Mouse (Mus musculus) CH12.LX (cell line): Measurements from ENCODE around the gene Tob1. TPM values are rescaled to one million over a fixed set of nuclear protein-coding genes. Genes with fewer than 3 reads are reported as not detected.

Source experiments
- DNase-seq: peaks from one replicate; pipeline ENCODE4 v3.0.0-alpha.2; 2013; ENCODE audit errors: extremely low read depth
- H3K27ac ChIP-seq: 2 replicates; pipeline ENCODE4 v1.5.1; 2012; ENCODE audit warnings: low read depth, mild to moderate bottlenecking, control low read depth, moderate library complexity; ENCODE audit not compliant: insufficient read depth
- H3K27me3 ChIP-seq: replicated peaks from 2 replicates; pipeline ENCODE3; 2012; ENCODE audit warnings: inconsistent platforms
- H3K36me3 ChIP-seq, 2 experiments: replicated peaks in 1 of 2; 2 replicates each; pipeline versions ENCODE3 to v1.6.1; 2012; ENCODE audit warnings: inconsistent platforms in 1 of 2, low read length in 1 of 2, mild to moderate bottlenecking in 1 of 2, mixed read lengths in 1 of 2, moderate library complexity in 1 of 2; ENCODE audit not compliant: control insufficient read depth in 1 of 2, insufficient read depth in 1 of 2
- H3K4me1 ChIP-seq, 2 experiments: 2 replicates each; pipeline ENCODE4 v1.6.1; 2012; ENCODE audit warnings: inconsistent platforms in 1 of 2, moderate library complexity in 1 of 2; ENCODE audit not compliant: insufficient read depth in 2 of 2, control insufficient read depth in 1 of 2
- H3K4me2 ChIP-seq: 2 replicates; pipeline ENCODE4 v1.6.1; 2012; ENCODE audit warnings: low read depth, mild to moderate bottlenecking, control low read depth; ENCODE audit not compliant: poor library complexity, insufficient read depth, severe bottlenecking
- H3K4me3 ChIP-seq, 3 experiments: fragments of 150-350 bp in 1 of 3; sonication (generic) in 1 of 3; replicated peaks in 1 of 3; 2 replicates each; pipeline versions ENCODE3 to v1.5.1; 2011 to 2012; ENCODE audit warnings: low read depth in 2 of 3, low read length in 2 of 3, mild to moderate bottlenecking in 2 of 3, moderate library complexity in 2 of 3, control low read depth in 1 of 3, improper control_type of control experiment in 1 of 3, inconsistent platforms in 1 of 3, mixed read lengths in 1 of 3; ENCODE audit not compliant: poor library complexity in 1 of 3
- H3K79me2 ChIP-seq: replicated peaks from 2 replicates; pipeline ENCODE4 v1.6.1; 2012; ENCODE audit warnings: mild to moderate bottlenecking, moderate library complexity; ENCODE audit not compliant: control insufficient read depth, poor library complexity, insufficient read depth, severe bottlenecking; ENCODE audit errors: extremely low read depth
- H3K9ac ChIP-seq: 2 replicates; pipeline ENCODE4 v1.6.1; 2012; ENCODE audit warnings: low read depth, mild to moderate bottlenecking, control low read depth, moderate library complexity; ENCODE audit not compliant: insufficient read depth
- H3K9me3 ChIP-seq: replicated peaks from 2 replicates; pipeline ENCODE3; 2012; ENCODE audit warnings: low read length, inconsistent platforms, mixed read lengths
- CHD1 ChIP-seq: IDR thresholded peaks from 2 replicates; pipeline ENCODE4 v1.6.1; 2012; ENCODE audit warnings: low read depth, low read length, improper control_type of control experiment, inconsistent platforms
- E2F4 ChIP-seq: IDR thresholded peaks from 2 replicates; pipeline ENCODE4 v1.6.1; 2011; ENCODE audit warnings: low read depth, low read length, improper control_type of control experiment; ENCODE audit not compliant: insufficient replicate concordance
- ELF1 ChIP-seq: IDR thresholded peaks from 2 replicates; pipeline ENCODE4 v1.6.1; 2014; ENCODE audit warnings: low read depth, mild to moderate bottlenecking, inconsistent platforms, low read length, improper control_type of control experiment
- ETS1 ChIP-seq: conservative IDR thresholded peaks from 2 replicates; pipeline ENCODE4 v1.6.1; 2012; ENCODE audit warnings: low read depth, mild to moderate bottlenecking, inconsistent platforms, low read length, improper control_type of control experiment, moderate library complexity
- GABPA ChIP-seq: IDR thresholded peaks from 2 replicates; pipeline ENCODE4 v1.6.1; 2012; ENCODE audit warnings: low read depth, low read length, improper control_type of control experiment, inconsistent platforms; ENCODE audit not compliant: insufficient replicate concordance
- JUN ChIP-seq: IDR thresholded peaks from 2 replicates; pipeline ENCODE4 v1.6.1; 2011; ENCODE audit warnings: low read depth, mild to moderate bottlenecking, low read length, improper control_type of control experiment, moderate library complexity; ENCODE audit not compliant: insufficient read depth
- KAT2A ChIP-seq: IDR thresholded peaks from 2 replicates; pipeline ENCODE4 v1.6.1; 2012; ENCODE audit warnings: low read length, improper control_type of control experiment, inconsistent platforms; ENCODE audit not compliant: insufficient replicate concordance
- MAFK ChIP-seq: IDR thresholded peaks from 2 replicates; pipeline ENCODE4 v1.6.1; 2011; ENCODE audit warnings: low read length, improper control_type of control experiment; ENCODE audit not compliant: insufficient replicate concordance
- MAX ChIP-seq: IDR thresholded peaks from 2 replicates; pipeline ENCODE4 v1.6.1; 2011; ENCODE audit warnings: low read length, improper control_type of control experiment
- MEF2A ChIP-seq: IDR thresholded peaks from 2 replicates; pipeline ENCODE4 v1.6.1; 2014; ENCODE audit warnings: low read depth, mild to moderate bottlenecking, inconsistent platforms, low read length, improper control_type of control experiment, borderline replicate concordance
- MYC ChIP-seq: IDR thresholded peaks from 2 replicates; pipeline ENCODE4 v1.6.1; 2011; ENCODE audit warnings: low read depth, mild to moderate bottlenecking, improper control_type of control experiment, low read length
- NELFE ChIP-seq: IDR thresholded peaks from 2 replicates; pipeline ENCODE4 v1.6.1; 2011; ENCODE audit warnings: low read depth, low read length, improper control_type of control experiment
- NRF1 ChIP-seq: IDR thresholded peaks from 2 replicates; pipeline ENCODE4 v1.6.1; 2014; ENCODE audit warnings: low read depth, mild to moderate bottlenecking, inconsistent platforms, low read length, improper control_type of control experiment, moderate library complexity
- POLR2A ChIP-seq: IDR thresholded peaks from 2 replicates; pipeline ENCODE4 v1.6.1; 2011; ENCODE audit warnings: low read depth, mild to moderate bottlenecking, improper control_type of control experiment, low read length
- POLR2AphosphoS2 ChIP-seq: IDR thresholded peaks from 2 replicates; pipeline ENCODE4 v1.6.1; 2011; ENCODE audit warnings: low read depth, low read length, improper control_type of control experiment
- RCOR1 ChIP-seq: conservative IDR thresholded peaks from 2 replicates; pipeline ENCODE4 v1.6.1; 2012; ENCODE audit warnings: low read depth, mild to moderate bottlenecking, inconsistent platforms, low read length, improper control_type of control experiment
- SIN3A ChIP-seq: IDR thresholded peaks from 2 replicates; pipeline ENCODE4 v1.6.1; 2012; ENCODE audit warnings: low read length, improper control_type of control experiment, inconsistent platforms
- TCF12 ChIP-seq: IDR thresholded peaks from 2 replicates; pipeline ENCODE4 v1.6.1; 2014; ENCODE audit warnings: low read depth, mild to moderate bottlenecking, inconsistent platforms, low read length, improper control_type of control experiment
- UBTF ChIP-seq: IDR thresholded peaks from 2 replicates; pipeline ENCODE4 v1.6.1; 2012; ENCODE audit warnings: low read depth, mild to moderate bottlenecking, inconsistent platforms, low read length, improper control_type of control experiment, moderate library complexity
- USF1 ChIP-seq: IDR thresholded peaks from 2 replicates; pipeline ENCODE4 v1.6.1; 2014; ENCODE audit warnings: low read depth, mild to moderate bottlenecking, inconsistent platforms, low read length, improper control_type of control experiment
- ZC3H11A ChIP-seq: IDR thresholded peaks from 2 replicates; pipeline ENCODE4 v1.6.1; 2012; ENCODE audit warnings: low read depth, mild to moderate bottlenecking, inconsistent platforms, low read length, improper control_type of control experiment
- ZKSCAN1 ChIP-seq: IDR thresholded peaks from 2 replicates; pipeline ENCODE4 v1.6.1; 2012; ENCODE audit warnings: low read depth, inconsistent platforms, low read length, improper control_type of control experiment, borderline replicate concordance
- ZMIZ1 ChIP-seq: IDR thresholded peaks from 2 replicates; pipeline ENCODE4 v1.6.1; 2012; ENCODE audit warnings: low read depth, mild to moderate bottlenecking, inconsistent platforms, low read length, improper control_type of control experiment
- ZNF384 ChIP-seq: IDR thresholded peaks from 2 replicates; pipeline ENCODE4 v1.6.1; 2012; ENCODE audit warnings: low read depth, low read length, improper control_type of control experiment, inconsistent platforms
- dilution Hi-C: fragments of 300-500 bp; cut with MboI; formaldehyde crosslinking; loops from 2 replicates; pipeline ENCODE4 v1.14.3; 2020; ENCODE audit warnings: low sequenced_read_pairs; ENCODE audit not compliant: extremely low pct_unique_long_range_greater_than_20kb, extremely low pct_ligation_motif_present
- in situ Hi-C: fragments of 300-500 bp; cut with MboI; formaldehyde crosslinking; loops from 3 replicates; pipeline ENCODE4 v1.14.3; 2019; ENCODE audit warnings: low sequenced_read_pairs, low pct_ligation_motif_present, low pct_unique_long_range_greater_than_20kb, mixed read lengths
- polyA plus RNA-seq: library from polyadenylated mRNA; unstranded; fragments of >175 nt; gene quantifications from 2 replicates; pipeline ENCODE4 v1.2.1, GENCODE M21; 2012; ENCODE audit warnings: low read depth; ENCODE audit not compliant: insufficient read length
- total RNA-seq, 2 experiments: library from RNA; depleted of rRNA; stranded (reverse); fragments of 300-350 nt in 1 of 2; fragments of >200 nt in 1 of 2; gene quantifications; 2 replicates each; pipeline ENCODE4 v1.2.3; 2012 to 2014

Tob1 gene
- total and polyA plus RNA-seq, 3 experiments, result 9.0 to 14.3 (median 10.6) TPM

DNA sequence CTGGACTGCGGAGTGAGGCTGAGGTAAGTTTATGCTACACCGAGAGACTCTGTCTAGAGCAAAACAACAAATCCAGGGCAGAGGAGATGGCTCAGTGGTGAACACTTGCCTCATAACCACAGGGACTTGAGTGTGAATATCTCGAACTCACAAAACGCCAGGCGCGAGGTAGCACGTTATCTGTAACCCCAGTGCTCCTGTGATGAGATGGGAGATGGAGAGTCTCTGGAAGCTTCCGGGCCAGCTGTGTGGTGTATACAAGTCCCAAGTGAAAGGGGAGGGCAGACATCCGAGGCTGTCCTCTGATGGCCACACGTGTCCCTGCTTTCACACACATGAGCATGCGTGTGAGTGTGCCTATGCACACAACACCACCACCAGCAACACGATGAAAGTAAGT lies 23.1 kb downstream of the Tob1 start:
- no peaks in the 10 kb centered on the region for H3K79me2 ChIP-seq
- no peak overlapping the region for H3K4me2 ChIP-seq
- no peaks in the 10 kb centered on the region for H3K36me3 ChIP-seq
- in situ Hi-C loops, result no loop called here
- H3K27me3 ChIP-seq, result peaks cover 2% of the 10 kb centered on the region
- dilution Hi-C loops, result no loop called here
- H3K27ac ChIP-seq, result no peak overlapping the region
- H3K4me1 ChIP-seq, result peaks cover 4 to 17% of the 10 kb centered on the region in 2 experiments; a peak in 2 of 4 replicates
- DNase-seq, result no peak
- H3K9ac ChIP-seq, result no peak overlapping the region
- TF ChIP-seq POLR2AphosphoS2 (no peak), ZKSCAN1 (no peak), MEF2A (no peak), ZNF384 (no peak), JUN (no peak), CHD1 (no peak), ZC3H11A (no peak), SIN3A (no peak), GABPA (no peak), ETS1 (no peak), RCOR1 (no peak), NELFE (no peak)
- H3K4me3 ChIP-seq, result no peak overlapping the region
- H3K9me3 ChIP-seq, result no peaks in the 10 kb centered on the region

DNA sequence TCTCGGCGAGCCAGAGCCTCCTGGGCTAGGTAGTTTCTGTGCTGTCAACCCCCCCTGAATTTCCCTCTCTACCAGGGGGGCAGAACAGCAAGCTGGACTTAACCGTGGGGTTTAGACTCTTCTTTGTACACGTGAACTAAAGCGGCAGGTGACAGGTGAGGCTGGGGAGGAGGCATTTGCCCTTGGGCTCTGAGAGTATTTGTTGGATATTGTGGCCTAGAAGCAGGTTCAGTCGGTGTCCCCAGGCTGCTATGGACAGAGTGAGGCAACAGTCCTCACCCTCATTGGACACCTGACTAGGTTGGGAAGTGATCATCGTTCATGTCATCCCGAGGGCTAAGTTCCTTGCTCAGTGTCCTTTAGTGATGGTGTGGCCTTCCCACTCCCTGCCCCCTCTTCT lies 23.6 kb downstream of the Tob1 start:
- Histone ChIP-seq H3K4me2 (no peak overlapping the region), H3K9ac (no peak overlapping the region), H3K79me2 (no peaks in the 10 kb centered on the region), H3K27me3 (peaks cover 2% of the 10 kb centered on the region), H3K4me3 (no peak overlapping the region), H3K9me3 (no peaks in the 10 kb centered on the region), H3K4me1 (peaks cover 4 to 13% of the 10 kb centered on the region in 2 experiments; a peak in 2 of 4 replicates), H3K27ac (no peak overlapping the region), H3K36me3 (no peaks in the 10 kb centered on the region)
- in situ Hi-C loops, result loop anchor here (5.0 kb wide), 1 partner anchor 37 kb away; no protein-coding TSS in a partner anchor
- no peak for TF ChIP-seq TCF12
- no peak for TF ChIP-seq E2F4
- no peak for TF ChIP-seq ZNF384
- TF ChIP-seq ELF1, result no peak
- TF ChIP-seq NRF1, result no peak
- no peak for TF ChIP-seq MAFK
- TF ChIP-seq UBTF, result no peak
- TF ChIP-seq ZMIZ1, result no peak
- no peak for TF ChIP-seq POLR2AphosphoS2
- TF ChIP-seq MAX, result no peak
- TF ChIP-seq MYC, result no peak
- TF ChIP-seq KAT2A, result no peak
- no peak for TF ChIP-seq POLR2A
- no peak for TF ChIP-seq USF1
- no peak for TF ChIP-seq ZC3H11A
- no peak for TF ChIP-seq RCOR1
- dilution Hi-C loops, result no loop called here
- no peak for DNase-seq
